Mouse (Mus musculus) liver, embryonic 16.5 days (tissue): ENCODE results near the gene Ppbp. TPM values are rescaled to one million over a fixed set of nuclear protein-coding genes. Genes with fewer than 3 reads are reported as not detected.
A peak's percentile ranks its signal among the peaks of the same experiment; 100 is the strongest.

Experiments used
- ATAC-seq: fragments of 200-750 bp; cut with Nextera tagmentation; 2 replicates; pipeline ENCODE4 v1.8.0; 2017; ENCODE audit warnings: low read depth, mild to moderate bottlenecking, moderate number of reproducible peaks, moderate library complexity
- H3K27ac ChIP-seq: fragments of 300-500 bp; sonication (generic); 2 replicates; pipeline ENCODE4 v1.5.1; 2014; ENCODE audit warnings: mild to moderate bottlenecking, low read length
- H3K27me3 ChIP-seq: fragments of 300-500 bp; sonication (generic); 2 replicates; pipeline ENCODE4 v1.6.1; 2014; ENCODE audit warnings: low read depth, low read length, mixed read lengths; ENCODE audit not compliant: control insufficient read depth, insufficient read depth
- H3K36me3 ChIP-seq: fragments of 300-500 bp; sonication (generic); 2 replicates; pipeline ENCODE4 v1.6.1; 2014; ENCODE audit warnings: mild to moderate bottlenecking; ENCODE audit not compliant: control insufficient read depth, insufficient read depth
- H3K4me1 ChIP-seq: fragments of 300-500 bp; sonication (generic); 2 replicates; pipeline ENCODE4 v1.6.1; 2014; ENCODE audit warnings: low read depth, low read length, mixed read lengths; ENCODE audit not compliant: control insufficient read depth
- H3K4me2 ChIP-seq: fragments of 300-500 bp; sonication (generic); 2 replicates; pipeline ENCODE4 v1.6.1; 2014; ENCODE audit warnings: low read depth, low read length, mixed read lengths
- H3K4me3 ChIP-seq: fragments of 300-500 bp; sonication (generic); 2 replicates; pipeline ENCODE4 v1.5.1; 2014; ENCODE audit warnings: low read depth, mild to moderate bottlenecking, low read length
- H3K9ac ChIP-seq: fragments of 300-500 bp; sonication (generic); 2 replicates; pipeline ENCODE4 v1.6.1; 2014; ENCODE audit warnings: low read depth, low read length
- H3K9me3 ChIP-seq: fragments of 300-500 bp; sonication (generic); replicated peaks from 2 replicates; pipeline ENCODE4 v1.6.1; 2016; ENCODE audit warnings: low read length; ENCODE audit not compliant: control insufficient read depth
- WGBS: fragments of 180-500 bp; shearing (Covaris S2); extraction: QIAGEN DNeasy Blood & Tissue Kit; methylation state at CpG from one replicate; pipeline ENCODE4 v1.1.7; 2014; ENCODE audit not compliant: insufficient replicate concordance; 5-methylcytosine and 5-hydroxymethylcytosine counted together
- polyA plus RNA-seq: library from polyadenylated mRNA; unstranded; fragments of >200 nt; fragmentation: Nextera tagmentation; extraction: Ambion mirVana; gene quantifications from 2 replicates; pipeline ENCODE4 v1.2.1, GENCODE M21; 2015

The Ppbp gene
- 133 and 149 TPM in 2 replicates for polyA plus RNA-seq

DNA sequence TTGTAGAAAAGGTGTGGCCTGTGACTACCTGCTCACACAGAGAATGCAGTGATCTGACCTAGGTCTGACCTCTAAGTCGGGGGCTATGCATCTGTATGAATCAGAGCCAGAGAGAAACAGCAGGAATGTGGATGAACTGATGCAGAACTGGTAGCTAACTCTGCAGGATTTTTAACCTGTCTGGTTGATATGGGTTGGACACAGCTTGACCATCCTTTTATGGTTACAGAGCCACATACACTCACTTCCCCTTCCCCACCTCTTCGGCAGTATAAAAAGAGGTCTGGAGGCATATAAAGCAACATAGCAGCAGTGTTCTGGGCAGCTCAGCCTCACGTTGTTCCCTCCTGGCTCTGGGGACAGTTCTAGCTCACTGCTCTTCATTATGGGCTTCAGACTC, at the start of gene Ppbp:
Gene Ppbp, plus strand, starts transcription at position 301 of the 400 bp plus-strand sequence.
- no peak within 1 kb of the TSS for H3K9ac ChIP-seq
- H3K4me2 ChIP-seq, result no peak within 1 kb of the TSS
- no peaks in the 10 kb centered on the region for H3K9me3 ChIP-seq
- 39% methylated on average over 3 of the region's 3 CpGs for WGBS
- H3K27ac ChIP-seq, result no peak within 1 kb of the TSS
- no peaks in the 10 kb centered on the region for H3K36me3 ChIP-seq
- H3K4me3 ChIP-seq, result no peak within 1 kb of the TSS
- no peaks in the 10 kb centered on the region for H3K27me3 ChIP-seq
- no peaks in the 10 kb centered on the region for H3K4me1 ChIP-seq
- ATAC-seq, result no peak

DNA sequence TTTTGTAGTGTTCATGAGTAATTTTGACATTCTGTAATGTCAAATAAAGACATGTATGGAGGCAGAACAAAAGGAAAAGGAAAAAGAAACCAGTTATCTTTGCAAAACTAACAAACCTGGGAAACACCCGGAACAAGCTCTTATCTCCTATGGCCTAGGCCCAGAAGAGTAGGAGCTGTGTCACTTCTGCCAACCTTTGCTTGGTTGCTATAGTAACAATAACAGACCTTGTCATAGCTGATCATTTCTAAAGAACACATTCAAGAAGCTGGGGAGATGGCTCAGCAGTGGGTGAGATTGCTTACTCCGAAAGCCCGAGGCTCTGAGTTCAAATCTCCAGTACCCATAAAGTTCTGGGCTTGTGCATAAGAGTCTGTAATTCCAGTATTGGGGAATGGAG, 45.7 kb upstream of the Ppbp start:
- no peaks in the 10 kb centered on the region for H3K9me3 ChIP-seq
- no peak overlapping the region for H3K9ac ChIP-seq
- no peak overlapping the region for H3K27ac ChIP-seq
- ATAC-seq, result no peak
- no peak overlapping the region for H3K4me2 ChIP-seq
- H3K4me1 ChIP-seq, result no peaks in the 10 kb centered on the region
- 56% methylated on average over 3 of the region's 3 CpGs for WGBS
- H3K27me3 ChIP-seq, result no peaks in the 10 kb centered on the region
- H3K36me3 ChIP-seq, result no peaks in the 10 kb centered on the region
- no peak overlapping the region for H3K4me3 ChIP-seq

DNA sequence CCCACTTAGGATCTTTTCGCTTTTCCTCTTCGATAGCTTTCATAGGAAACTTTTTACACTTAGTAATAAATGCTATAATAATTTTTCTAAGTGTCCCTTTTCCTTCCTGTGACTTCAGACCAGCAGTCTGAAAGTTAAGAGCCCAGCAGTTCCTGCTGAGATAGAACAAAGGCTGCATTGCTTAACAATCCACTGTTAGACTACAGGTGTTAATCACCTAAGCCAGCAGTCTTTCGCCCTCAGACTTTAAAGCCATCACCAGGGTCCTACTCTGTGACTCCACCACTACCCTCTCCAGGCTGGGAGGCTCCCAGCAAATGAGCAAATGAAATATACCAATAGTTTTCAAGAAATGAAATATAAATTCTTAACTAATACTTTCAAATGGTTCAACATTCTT, 40.1 kb upstream of the Ppbp start:
- ATAC-seq, result no peak

DNA sequence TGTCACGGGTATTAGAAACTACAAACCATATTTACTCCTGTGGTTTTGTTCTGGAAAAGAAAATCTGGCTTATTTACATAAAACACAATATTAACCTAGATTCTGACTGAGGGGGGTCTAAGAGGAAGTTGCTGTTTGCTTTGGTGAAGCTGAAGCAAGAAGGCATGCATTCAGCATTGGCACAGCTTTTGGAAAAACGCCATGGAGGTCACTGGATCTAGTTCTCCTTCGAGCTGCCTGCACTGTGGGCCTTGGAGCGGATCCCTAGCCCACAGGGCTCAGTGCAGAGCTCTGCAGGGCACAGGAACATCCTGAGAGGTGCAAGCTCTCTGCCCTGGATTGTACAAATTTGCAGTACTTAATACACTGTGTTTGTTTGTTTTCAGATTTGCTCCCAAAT, 36.8 kb upstream of the Ppbp start:
- Histone ChIP-seq H3K4me3 (no peak overlapping the region), H3K4me1 (no peaks in the 10 kb centered on the region), H3K9me3 (no peaks in the 10 kb centered on the region), H3K36me3 (no peaks in the 10 kb centered on the region), H3K4me2 (no peak overlapping the region), H3K27me3 (no peaks in the 10 kb centered on the region), H3K9ac (no peak overlapping the region), H3K27ac (no peak overlapping the region)
- 45% methylated on average over 4 of the region's 4 CpGs for WGBS
- ATAC-seq, result no peak

More for the DNA sequence above, 40.1 kb upstream of the Ppbp start:
- no peak overlapping the region for H3K27ac ChIP-seq
- H3K4me2 ChIP-seq, result no peak overlapping the region
- 57% methylated on average over 3 of the region's 3 CpGs for WGBS
- H3K4me1 ChIP-seq, result no peaks in the 10 kb centered on the region
- H3K9ac ChIP-seq, result no peak overlapping the region
- no peaks in the 10 kb centered on the region for H3K9me3 ChIP-seq
- H3K27me3 ChIP-seq, result no peaks in the 10 kb centered on the region
- H3K4me3 ChIP-seq, result no peak overlapping the region
- no peaks in the 10 kb centered on the region for H3K36me3 ChIP-seq

DNA sequence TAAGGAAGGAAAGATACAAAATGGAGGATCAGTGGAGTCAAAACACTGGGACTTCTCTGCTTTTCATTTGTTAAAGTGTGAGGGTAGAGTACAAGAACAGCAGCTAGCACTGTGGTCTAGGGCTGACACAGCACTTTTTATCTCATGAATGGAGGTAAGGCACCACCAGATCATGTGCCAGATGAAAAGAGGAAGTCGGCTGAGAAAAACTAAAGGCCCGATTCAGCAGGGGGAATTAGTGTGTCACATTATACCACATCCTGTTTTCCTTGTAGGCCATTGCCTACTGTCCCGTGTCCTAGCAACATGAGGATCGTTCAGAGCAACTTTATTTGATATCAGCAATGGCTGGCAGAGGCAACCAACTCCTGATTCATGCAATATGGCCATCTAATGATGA, 26.3 kb upstream of the Ppbp start:
- ATAC-seq, result peak; percentile 39; the same call in 1 of the 2 replicates
- Histone ChIP-seq H3K4me3 (no peak overlapping the region), H3K9ac (no peak overlapping the region), H3K4me1 (no peaks in the 10 kb centered on the region), H3K27ac (no peak overlapping the region), H3K27me3 (no peaks in the 10 kb centered on the region), H3K36me3 (no peaks in the 10 kb centered on the region), H3K4me2 (no peak overlapping the region), H3K9me3 (no peaks in the 10 kb centered on the region)
- 10% methylated on average over 4 of the region's 4 CpGs for WGBS

DNA sequence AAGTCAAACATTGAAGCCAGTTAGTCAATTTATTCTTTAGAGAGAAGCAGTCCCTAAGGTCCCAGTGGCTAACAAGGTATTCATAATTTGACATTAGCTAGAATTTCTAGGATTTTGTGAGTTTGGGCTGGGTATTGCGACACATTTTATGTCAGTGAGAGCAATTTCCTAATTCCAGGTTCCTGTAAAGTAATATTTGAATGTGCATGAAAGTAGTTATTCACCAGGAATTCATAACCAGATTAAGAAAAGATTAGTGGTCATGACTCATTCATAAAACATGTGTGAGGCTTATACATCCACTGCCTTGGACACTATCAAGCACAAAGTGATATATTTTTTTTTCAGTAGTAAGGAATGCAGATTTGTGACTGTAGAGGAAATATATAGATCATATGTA, 14.4 kb upstream of the Ppbp start:
- H3K9me3 ChIP-seq, result no peaks in the 10 kb centered on the region
- H3K27ac ChIP-seq, result no peak overlapping the region
- no peak overlapping the region for H3K9ac ChIP-seq
- no peak overlapping the region for H3K4me2 ChIP-seq
- no peaks in the 10 kb centered on the region for H3K36me3 ChIP-seq
- no peaks in the 10 kb centered on the region; the same call in none of the 2 replicates for H3K27me3 ChIP-seq
- 72% methylated on average over 1 of the region's 1 CpGs for WGBS
- no peak for ATAC-seq
- H3K4me3 ChIP-seq, result no peak overlapping the region
- no peaks in the 10 kb centered on the region for H3K4me1 ChIP-seq

DNA sequence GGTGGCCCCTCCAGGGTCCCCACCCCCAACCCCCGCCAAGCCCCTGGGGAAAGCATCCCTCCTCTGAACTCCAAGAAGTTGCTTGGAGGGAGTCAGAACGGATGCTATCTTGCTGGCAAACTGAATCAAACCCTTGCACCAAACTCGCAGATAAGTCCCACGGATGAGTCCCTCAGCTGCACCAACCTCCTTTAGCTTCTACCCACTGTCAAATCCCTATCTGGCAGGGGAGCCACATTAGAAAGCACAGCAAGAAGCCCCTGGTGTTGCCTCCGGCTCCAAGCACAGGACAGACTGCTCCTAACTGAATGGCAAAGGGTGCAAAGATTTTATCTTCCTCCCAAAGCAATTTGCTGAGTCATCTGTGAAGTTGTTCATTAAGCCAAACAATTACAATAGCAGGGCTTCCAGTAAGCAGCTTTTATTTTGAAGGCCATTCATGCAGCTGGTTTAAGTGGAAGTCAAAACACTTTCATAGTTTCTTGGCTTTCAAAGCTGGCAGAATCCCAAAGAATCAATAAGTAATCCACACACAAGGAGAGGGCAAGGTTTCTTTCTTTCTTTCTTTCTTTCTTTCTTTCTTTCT, 10.2 kb upstream of the Ppbp start:
- Histone ChIP-seq H3K4me2 (no peak overlapping the region), H3K9ac (no peak overlapping the region), H3K9me3 (no peaks in the 10 kb centered on the region), H3K4me1 (no peaks in the 10 kb centered on the region), H3K36me3 (no peaks in the 10 kb centered on the region), H3K4me3 (no peak overlapping the region), H3K27ac (no peak overlapping the region), H3K27me3 (peaks cover 9% of the 10 kb centered on the region)
- ATAC-seq, result no peak
- 31% methylated on average over 5 of the region's 5 CpGs for WGBS

DNA sequence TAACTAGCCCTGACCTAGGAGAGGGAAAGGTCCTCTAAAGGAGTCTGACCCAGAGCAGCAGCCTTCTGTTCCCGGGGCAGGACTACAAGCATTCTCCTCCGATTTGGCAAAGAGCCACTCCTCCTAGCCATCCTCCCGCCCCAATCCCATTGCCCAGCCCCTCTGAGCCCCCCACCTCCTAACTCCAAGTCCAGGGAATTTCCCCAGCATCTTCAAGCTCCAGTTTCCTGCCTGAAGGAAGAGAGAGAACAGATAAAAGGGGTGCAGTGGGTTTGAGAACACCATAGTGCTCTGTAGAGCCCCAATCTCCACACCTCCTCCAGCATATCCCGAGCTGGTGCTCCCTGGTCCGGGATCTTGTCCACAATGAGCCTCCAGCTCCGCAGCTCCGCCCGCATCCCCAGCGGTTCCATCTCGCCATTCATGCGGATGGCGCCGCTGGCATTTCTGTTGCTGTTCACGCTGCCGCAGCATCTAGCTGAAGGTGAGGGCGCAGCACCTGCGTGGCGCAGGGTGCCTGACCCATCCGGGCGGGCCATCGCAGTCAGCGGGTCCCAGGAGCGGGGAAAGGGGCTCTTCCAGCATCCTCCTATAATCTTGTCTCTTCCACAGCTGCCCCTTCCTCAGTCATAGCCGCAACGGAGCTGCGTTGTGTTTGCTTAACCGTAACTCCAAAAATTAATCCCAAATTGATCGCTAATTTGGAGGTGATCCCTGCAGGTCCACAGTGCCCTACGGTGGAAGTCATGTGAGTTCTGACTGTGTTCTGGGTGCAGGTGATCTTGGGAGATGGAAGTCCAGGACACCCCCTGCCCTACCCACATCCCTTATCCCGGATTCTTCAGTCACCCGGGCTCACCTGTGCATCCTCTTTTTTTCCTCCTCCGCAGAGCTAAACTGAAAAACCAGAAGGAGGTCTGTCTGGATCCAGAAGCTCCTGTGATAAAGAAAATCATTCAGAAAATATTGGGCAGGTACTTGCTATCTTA, 8.9 kb upstream of the Ppbp start, which contains the start of gene Cxcl5:
Gene Cxcl5, plus strand, starts transcription at position 284 of the 989 bp plus-strand sequence.
- H3K4me3 ChIP-seq, result no peak within 1 kb of the TSS

DNA sequence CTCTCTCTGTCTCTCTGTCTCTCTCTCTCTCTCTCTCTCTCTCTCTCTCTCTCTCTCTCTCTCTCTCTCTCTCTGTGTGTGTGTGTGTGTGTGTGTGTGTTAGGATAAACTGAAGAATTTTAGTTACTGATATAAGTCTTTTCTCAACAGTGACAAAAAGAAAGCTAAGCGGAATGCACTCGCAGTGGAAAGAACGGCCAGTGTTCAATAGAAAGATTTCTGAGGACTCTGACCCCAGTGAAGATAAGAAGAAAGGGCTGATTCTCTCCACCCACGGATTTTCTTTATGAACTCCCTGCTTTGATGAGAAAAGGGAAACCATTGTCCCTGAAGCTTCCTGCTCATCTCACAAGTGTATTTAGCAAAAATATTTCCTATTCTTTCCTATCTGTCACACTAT, 8.0 kb upstream of the Ppbp start:
- H3K4me1 ChIP-seq, result no peaks in the 10 kb centered on the region
- H3K4me3 ChIP-seq, result no peak overlapping the region
- no peak overlapping the region for H3K9ac ChIP-seq
- ATAC-seq, result no peak
- H3K9me3 ChIP-seq, result no peaks in the 10 kb centered on the region
- no peak overlapping the region for H3K4me2 ChIP-seq
- H3K27ac ChIP-seq, result no peak overlapping the region
- 35% methylated on average over 4 of the region's 4 CpGs for WGBS
- peaks cover 9% of the 10 kb centered on the region for H3K27me3 ChIP-seq
- H3K36me3 ChIP-seq, result no peaks in the 10 kb centered on the region

More for the DNA sequence above, 8.9 kb upstream of the Ppbp start, which contains the start of gene Cxcl5:
- Histone ChIP-seq H3K4me2 (0 out of 2 replicates have a peak within 1 kb of the TSS, but pooled peaks have one; percentile 9), H3K9ac (no peak within 1 kb of the TSS), H3K36me3 (no peaks in the 10 kb centered on the region), H3K27me3 (peaks cover 9% of the 10 kb centered on the region), H3K27ac (no peak within 1 kb of the TSS), H3K9me3 (no peaks in the 10 kb centered on the region), H3K4me1 (no peaks in the 10 kb centered on the region)
- 4% methylated on average over 32 of the region's 32 CpGs for WGBS
- ATAC-seq, result no peak
